Mouse (Mus musculus): Measurements from ENCODE around the gene Gpr132. TPM values are rescaled to one million over a fixed set of nuclear protein-coding genes. Genes with fewer than 3 reads are reported as not detected.
A peak's percentile ranks its signal among the peaks of the same experiment; 100 is the strongest.

The Gpr132 gene
- 0.02 TPM for polyA plus RNA-seq (2012; fragmentation: generic; extraction: Trizol)

DNA sequence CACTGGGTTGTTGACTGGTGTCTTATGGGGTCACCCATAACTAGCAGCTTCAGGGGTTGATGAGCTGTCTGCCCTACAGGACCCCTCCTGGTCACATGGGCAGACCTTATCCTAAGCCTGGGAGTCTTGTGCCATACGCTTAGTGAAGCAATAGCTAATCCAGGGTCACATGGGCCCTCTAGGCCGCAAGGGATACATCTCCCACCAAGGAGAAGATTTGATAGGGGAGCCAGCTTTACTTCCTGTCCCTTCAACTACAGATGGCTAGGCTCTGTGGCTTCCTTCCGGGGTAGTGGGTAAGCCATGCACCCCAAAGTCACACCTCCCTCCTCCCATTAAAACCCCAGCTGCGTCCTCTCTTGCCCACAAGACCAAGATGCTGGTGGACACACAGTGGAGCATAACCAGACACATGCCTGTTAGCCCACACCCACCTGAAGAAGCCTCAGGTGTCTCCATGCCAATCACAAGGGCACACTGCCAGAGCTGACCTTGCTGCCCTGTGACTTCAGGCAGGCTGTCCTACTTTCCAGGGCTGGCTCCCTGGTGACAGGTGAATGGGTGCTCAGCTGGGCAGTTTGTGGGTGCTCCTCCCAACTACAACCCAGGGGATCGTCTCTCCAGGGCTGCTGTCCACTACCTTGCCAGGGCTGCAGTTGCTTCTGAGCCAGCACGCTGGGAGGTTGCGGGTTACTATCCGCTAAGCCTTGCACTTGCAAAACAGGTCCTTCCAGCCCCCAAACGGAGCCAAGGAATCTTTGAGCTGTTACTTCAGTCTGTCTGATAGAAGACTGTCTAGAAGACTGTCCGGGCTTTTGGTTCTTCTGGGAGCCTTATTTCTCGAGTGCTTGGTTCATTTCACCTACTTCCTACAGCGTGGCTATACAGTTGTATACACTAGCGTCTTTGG, at the start of gene Gpr132:
Gene Gpr132 (minus strand): TSS at position 51 of the 910 bp plus-strand sequence.
- Histone ChIP-seq H3K4me3 (no peak within 1 kb of the TSS), H3K79me2 (ENCODE audit: control insufficient read depth, insufficient read depth) (no peaks in the 10 kb centered on the region), H3ac (ENCODE audit: control insufficient read depth, insufficient read length) (no peak within 1 kb of the TSS), H3K36me3 (ENCODE audit: control insufficient read depth, insufficient read depth) (no peaks in the 10 kb centered on the region), H3K27me3 (ENCODE audit: control insufficient read depth, insufficient read depth, insufficient read length) (no peaks in the 10 kb centered on the region), H3K4me2 (ENCODE audit: low read depth) (no peak within 1 kb of the TSS)
- TF ChIP-seq CEBPB (IDR thresholded peaks at IDR 0.05; ENCODE audit: insufficient read depth, poor library complexity, severe bottlenecking) (no peak), TCF12 (IDR thresholded peaks at IDR 0.05; ENCODE audit: insufficient read depth, poor library complexity, severe bottlenecking) (no peak), MYOG (IDR thresholded peaks at IDR 0.05; ENCODE audit: control insufficient read depth in 1 of 3, insufficient read depth in 1 of 3, insufficient read length in 2 of 3, low read depth in 2 of 3) (no peak), MAX (IDR thresholded peaks at IDR 0.05; ENCODE audit: low read depth) (no peak), USF1 (IDR thresholded peaks at IDR 0.05; ENCODE audit: low read depth) (no peak), MYOD1 (IDR thresholded peaks at IDR 0.05; ENCODE audit: control insufficient read depth in 1 of 3, insufficient read length in 2 of 3, low read depth in 2 of 3) (no peak), REST (IDR thresholded peaks at IDR 0.05; ENCODE audit: insufficient read depth, insufficient read length) (no peak), POLR2A (IDR thresholded peaks at IDR 0.05; ENCODE audit: insufficient read length, low read depth) (no peak), SRF (IDR thresholded peaks at IDR 0.05; ENCODE audit: control insufficient read depth, insufficient read length, low read depth) (no peak), E2F4 (IDR thresholded peaks at IDR 0.05; ENCODE audit: insufficient read depth) (no peak), POLR2AphosphoS2 (IDR thresholded peaks at IDR 0.05; ENCODE audit: insufficient read length, low read depth) (no peak), TCF3 (IDR thresholded peaks at IDR 0.05; ENCODE audit: insufficient read length, low read depth) (no peak)

DNA sequence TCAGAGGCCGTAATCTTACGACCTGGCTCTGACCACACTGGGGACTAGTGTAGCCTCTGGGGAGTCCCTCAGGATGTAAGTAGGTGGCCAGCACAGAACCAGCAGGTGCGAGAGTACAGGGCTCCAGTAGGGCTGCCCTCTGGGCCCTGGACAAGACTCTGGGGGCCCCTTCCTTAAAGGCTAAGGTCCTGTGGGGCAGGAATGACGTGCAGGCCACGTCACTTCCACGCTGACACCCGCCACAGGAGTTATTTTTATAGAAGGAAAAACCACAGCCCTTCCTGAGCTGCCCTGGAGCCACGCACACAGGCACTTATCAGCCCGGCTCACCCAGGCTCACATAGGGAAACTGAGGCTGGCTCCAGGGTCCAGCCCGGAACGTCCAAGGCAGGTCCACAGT, 49.5 kb upstream of the Gpr132 start:
- Histone ChIP-seq H3K27me3 (ENCODE audit: control insufficient read depth, insufficient read depth, insufficient read length) (no peaks in the 10 kb centered on the region), H3ac (ENCODE audit: control insufficient read depth, insufficient read length) (no peak overlapping the region), H3K79me2 (ENCODE audit: control insufficient read depth, insufficient read depth) (peaks cover 6% of the 10 kb centered on the region), H3K4me2 (ENCODE audit: low read depth) (no peak overlapping the region), H3K4me3 (no peak overlapping the region), H3K36me3 (ENCODE audit: control insufficient read depth, insufficient read depth) (no peaks in the 10 kb centered on the region)
- TF ChIP-seq POLR2AphosphoS2 (IDR thresholded peaks at IDR 0.05; ENCODE audit: insufficient read length, low read depth) (no peak), MYOG (IDR thresholded peaks at IDR 0.05; ENCODE audit: control insufficient read depth in 1 of 3, insufficient read depth in 1 of 3, insufficient read length in 2 of 3, low read depth in 2 of 3) (no peak), MAX (IDR thresholded peaks at IDR 0.05; ENCODE audit: low read depth) (no peak), TCF3 (IDR thresholded peaks at IDR 0.05; ENCODE audit: insufficient read length, low read depth) (no peak)

DNA sequence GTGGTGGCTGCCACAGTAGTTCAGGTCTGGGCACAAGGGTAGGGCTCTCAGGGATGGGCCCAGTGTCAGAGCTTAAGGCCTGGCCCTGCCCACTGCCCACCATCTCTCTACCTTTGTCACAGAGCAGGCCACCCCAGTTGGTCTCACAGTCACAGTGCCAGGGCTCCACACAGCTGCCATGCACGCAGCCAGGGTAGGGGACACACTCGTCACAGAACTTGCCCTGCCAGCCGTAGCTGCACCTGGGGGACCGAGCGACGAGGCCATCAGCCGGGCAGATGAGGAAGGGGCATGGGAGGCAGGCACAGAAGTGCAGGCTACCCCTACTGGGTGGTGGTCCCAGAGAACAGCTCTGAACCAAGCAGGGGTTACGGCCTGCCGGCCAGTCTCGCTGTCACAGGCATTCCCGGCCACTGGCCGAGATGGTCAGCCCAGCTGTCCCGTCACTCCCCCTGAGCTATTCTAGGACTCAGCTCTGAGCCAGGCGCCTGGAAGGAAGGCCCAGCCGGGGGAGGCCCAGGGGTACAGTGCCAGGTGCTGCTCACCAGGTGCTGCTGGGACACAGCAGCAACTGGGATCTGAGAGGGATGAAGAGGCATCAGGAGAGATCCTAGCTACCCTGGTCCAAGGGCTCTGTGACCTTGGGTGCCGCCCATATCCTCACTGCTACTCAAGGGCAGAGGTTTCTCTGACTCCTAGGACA, 48.8 kb upstream of the Gpr132 start:
- H3ac ChIP-seq (ENCODE audit: control insufficient read depth, insufficient read length), result no peak overlapping the region
- H3K4me2 ChIP-seq (ENCODE audit: low read depth), result no peak overlapping the region
- no peaks in the 10 kb centered on the region for H3K79me2 ChIP-seq (ENCODE audit: control insufficient read depth, insufficient read depth)
- TF ChIP-seq USF1 (IDR thresholded peaks at IDR 0.05; ENCODE audit: low read depth), result no peak
- no peak for TF ChIP-seq TCF12 (IDR thresholded peaks at IDR 0.05; ENCODE audit: insufficient read depth, poor library complexity, severe bottlenecking)
- TF ChIP-seq SRF (IDR thresholded peaks at IDR 0.05; ENCODE audit: control insufficient read depth, insufficient read length, low read depth), result no peak
- peak; percentile 31 to 90 (median 43) for TF ChIP-seq MYOG (IDR thresholded peaks at IDR 0.05; ENCODE audit: control insufficient read depth in 1 of 3, insufficient read depth in 1 of 3, insufficient read length in 2 of 3, low read depth in 2 of 3)
- no peak for TF ChIP-seq E2F4 (IDR thresholded peaks at IDR 0.05; ENCODE audit: insufficient read depth)
- TF ChIP-seq TCF3 (IDR thresholded peaks at IDR 0.05; ENCODE audit: insufficient read length, low read depth), result peak; percentile 68
- no peak for TF ChIP-seq POLR2AphosphoS2 (IDR thresholded peaks at IDR 0.05; ENCODE audit: insufficient read length, low read depth)
- peak; percentile 34 to 94 (median 81) for TF ChIP-seq MYOD1 (IDR thresholded peaks at IDR 0.05; ENCODE audit: control insufficient read depth in 1 of 3, insufficient read length in 2 of 3, low read depth in 2 of 3)
- TF ChIP-seq CEBPB (IDR thresholded peaks at IDR 0.05; ENCODE audit: insufficient read depth, poor library complexity, severe bottlenecking), result no peak
- TF ChIP-seq POLR2A (IDR thresholded peaks at IDR 0.05; ENCODE audit: insufficient read length, low read depth), result peak; percentile 18
- TF ChIP-seq MAX (IDR thresholded peaks at IDR 0.05; ENCODE audit: low read depth), result no peak
- H3K27me3 ChIP-seq (ENCODE audit: control insufficient read depth, insufficient read depth, insufficient read length), result no peaks in the 10 kb centered on the region
- no peak overlapping the region for H3K4me3 ChIP-seq
- H3K36me3 ChIP-seq (ENCODE audit: control insufficient read depth, insufficient read depth), result no peaks in the 10 kb centered on the region

DNA sequence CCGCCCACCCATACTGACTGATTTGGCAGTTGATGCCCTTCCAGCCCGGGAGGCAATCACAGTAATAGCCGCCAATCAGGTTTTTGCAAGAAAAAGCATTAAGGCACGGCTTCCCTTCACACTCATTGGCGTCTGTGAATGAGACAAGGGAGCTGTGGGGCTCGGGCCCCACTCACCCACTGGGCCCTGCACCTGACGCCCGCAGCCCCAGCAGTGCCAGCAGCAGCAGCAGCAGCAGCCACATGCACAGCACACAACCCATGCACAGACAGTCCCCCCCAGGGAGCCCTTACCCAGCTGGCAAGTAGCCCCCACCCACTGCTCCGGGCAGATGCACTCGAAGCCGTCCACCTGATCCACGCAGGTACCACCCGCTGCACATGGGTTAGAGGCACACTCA, 47.6 kb upstream of the Gpr132 start:
- H3K4me3 ChIP-seq, result no peak overlapping the region
- TF ChIP-seq POLR2AphosphoS2 (IDR thresholded peaks at IDR 0.05; ENCODE audit: insufficient read length, low read depth) (no peak), MAX (IDR thresholded peaks at IDR 0.05; ENCODE audit: low read depth) (no peak), CEBPB (IDR thresholded peaks at IDR 0.05; ENCODE audit: insufficient read depth, poor library complexity, severe bottlenecking) (no peak)
- no peaks in the 10 kb centered on the region for H3K79me2 ChIP-seq (ENCODE audit: control insufficient read depth, insufficient read depth)
- H3K36me3 ChIP-seq (ENCODE audit: control insufficient read depth, insufficient read depth), result no peaks in the 10 kb centered on the region
- H3K27me3 ChIP-seq (ENCODE audit: control insufficient read depth, insufficient read depth, insufficient read length), result no peaks in the 10 kb centered on the region
- H3ac ChIP-seq (ENCODE audit: control insufficient read depth, insufficient read length), result no peak overlapping the region
- no peak overlapping the region for H3K4me2 ChIP-seq (ENCODE audit: low read depth)

Data from myocyte (in vitro differentiated cells).